Mouse (Mus musculus) megakaryocyte, embryonic 14.5 days (primary cell): ENCODE measurements around the gene Tas2r114.

ENCODE experiments used
- FLI1 ChIP-seq: IDR thresholded peaks from 2 replicates; pipeline ENCODE4 v1.6.1; 2012; ENCODE audit warnings: low read length, inconsistent platforms, mixed read lengths
- GATA1 ChIP-seq: IDR thresholded peaks from 3 replicates; pipeline ENCODE4 v1.6.1; 2012; ENCODE audit warnings: mixed read lengths, low read length, inconsistent platforms, borderline replicate concordance

DNA sequence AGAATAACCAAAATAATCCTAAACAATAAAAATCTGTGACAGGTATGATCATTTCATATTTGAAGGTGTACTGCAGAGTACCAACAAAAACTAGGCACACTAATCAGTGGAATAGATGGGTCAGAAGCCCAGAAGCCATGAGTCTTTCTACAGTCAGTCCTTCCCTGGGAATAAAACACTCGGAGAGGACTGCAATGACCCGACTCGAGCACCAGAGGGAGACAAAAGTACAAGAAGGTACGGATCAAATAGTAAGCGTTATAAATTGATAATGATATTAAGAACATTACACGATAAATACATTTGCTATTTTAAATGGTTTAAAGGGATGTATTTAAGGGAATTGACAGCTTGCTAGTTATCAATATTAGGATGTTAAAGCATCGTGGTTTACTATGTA, 22.9 kb upstream of the Tas2r114 start:
- TF ChIP-seq GATA1 (no peak), FLI1 (no peak)
